Mouse (Mus musculus) myocyte (in vitro differentiated cells): ENCODE measurements around the gene Serpina3m.

Source experiments
- E2F4 ChIP-seq: IDR thresholded peaks from one replicate; pipeline ENCODE4 v1.6.1; 2011; ENCODE audit warnings: mild to moderate bottlenecking, control low read depth, moderate library complexity; ENCODE audit not compliant: insufficient read depth
- MAX ChIP-seq: IDR thresholded peaks from one replicate; pipeline ENCODE4 v1.6.1; 2011; ENCODE audit warnings: low read depth, mild to moderate bottlenecking, control low read depth
- MYOG ChIP-seq, 3 experiments: IDR thresholded peaks; one replicate each; pipeline ENCODE4 v1.6.1; 2011; ENCODE audit warnings: control low read depth in 2 of 3, low read depth in 2 of 3, mild to moderate bottlenecking in 2 of 3; ENCODE audit not compliant: insufficient read length in 2 of 3, control insufficient read depth in 1 of 3, insufficient read depth in 1 of 3
- POLR2A ChIP-seq: IDR thresholded peaks from one replicate; pipeline ENCODE4 v1.6.1; 2011; ENCODE audit warnings: low read depth, mild to moderate bottlenecking, control low read depth, moderate library complexity; ENCODE audit not compliant: insufficient read length
- POLR2AphosphoS2 ChIP-seq: IDR thresholded peaks from one replicate; pipeline ENCODE4 v1.6.1; 2011; ENCODE audit warnings: low read depth, control low read depth; ENCODE audit not compliant: insufficient read length
- REST ChIP-seq: IDR thresholded peaks from one replicate; pipeline ENCODE4 v1.6.1; 2011; ENCODE audit warnings: mild to moderate bottlenecking, control low read depth, moderate library complexity; ENCODE audit not compliant: insufficient read depth, insufficient read length
- SRF ChIP-seq: IDR thresholded peaks from one replicate; pipeline ENCODE4 v1.6.1; 2011; ENCODE audit warnings: low read depth; ENCODE audit not compliant: control insufficient read depth, insufficient read length
- TCF12 ChIP-seq: IDR thresholded peaks from one replicate; pipeline ENCODE4 v1.6.1; 2011; ENCODE audit warnings: mild to moderate bottlenecking, control low read depth; ENCODE audit not compliant: poor library complexity, insufficient read depth, severe bottlenecking
- USF1 ChIP-seq: IDR thresholded peaks from one replicate; pipeline ENCODE4 v1.6.1; 2011; ENCODE audit warnings: low read depth, mild to moderate bottlenecking, control low read depth, moderate library complexity

- TF ChIP-seq POLR2A: no peak
- TF ChIP-seq MAX: no peak
- no peak for TF ChIP-seq USF1
- no peak for TF ChIP-seq SRF
- no peak for TF ChIP-seq POLR2AphosphoS2
- TF ChIP-seq TCF12: no peak
- no peak for TF ChIP-seq REST
- TF ChIP-seq E2F4: no peak
- TF ChIP-seq MYOG (IDR thresholded peaks at IDR 0.05; ENCODE audit: control insufficient read depth in 1 of 3, insufficient read depth in 1 of 3, insufficient read length in 2 of 3, low read depth in 2 of 3): no peak
These were observed 65.7 kb downstream of the Serpina3m start for GRCm38 (mm10) chr12:104403968-104404367.
